Mouse (Mus musculus): ENCODE results near the gene Gna14. TPM values are rescaled to one million over a fixed set of nuclear protein-coding genes. Genes with fewer than 3 reads are reported as not detected.

Gene Gna14
- total RNA-seq (2021): 1 to 10 TPM; 2.0 to 2.3 TPM

DNA sequence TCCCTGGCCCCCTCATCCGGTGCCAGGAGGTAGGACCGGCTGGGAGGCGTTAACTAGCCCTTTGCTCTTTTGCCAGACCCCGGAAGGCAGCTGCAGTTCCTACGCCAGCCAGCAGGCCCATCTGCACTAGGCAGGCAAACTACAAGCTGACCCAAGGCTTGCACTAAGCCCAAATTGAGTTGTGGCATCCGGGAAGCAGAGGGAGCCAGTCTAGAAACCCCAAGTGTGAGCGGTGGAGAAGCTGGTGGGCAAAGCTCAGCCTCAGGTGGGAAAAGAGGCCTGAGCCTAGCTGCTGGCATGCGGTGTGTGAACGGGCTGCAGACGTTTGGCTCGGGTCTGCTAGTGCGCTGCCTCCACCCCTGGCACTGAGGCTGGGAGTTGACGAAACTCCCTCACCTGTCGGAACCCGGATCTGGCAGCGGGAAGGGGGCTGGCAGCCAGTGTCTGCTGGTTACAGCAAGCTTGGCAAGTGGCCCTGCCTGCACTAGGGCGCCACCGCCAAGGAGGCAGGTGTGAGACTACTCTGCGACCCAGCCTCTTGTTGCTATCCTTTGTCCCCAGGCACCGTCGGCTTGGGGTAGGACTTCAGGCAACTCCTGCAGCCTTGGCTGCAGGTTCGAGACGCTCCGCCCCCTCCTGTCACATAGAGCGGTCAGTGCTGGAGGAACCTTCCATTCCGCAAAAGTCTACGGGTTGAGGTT is at the start of gene Gna14:
Gene Gna14, plus strand, starts transcription at position 232 of the 701 bp plus-strand sequence.
- DNase-seq (ENCODE audit: extremely low spot score in 1 of 2, low spot score in 1 of 2): peak in 1 of 2 experiments; percentile 20

DNA sequence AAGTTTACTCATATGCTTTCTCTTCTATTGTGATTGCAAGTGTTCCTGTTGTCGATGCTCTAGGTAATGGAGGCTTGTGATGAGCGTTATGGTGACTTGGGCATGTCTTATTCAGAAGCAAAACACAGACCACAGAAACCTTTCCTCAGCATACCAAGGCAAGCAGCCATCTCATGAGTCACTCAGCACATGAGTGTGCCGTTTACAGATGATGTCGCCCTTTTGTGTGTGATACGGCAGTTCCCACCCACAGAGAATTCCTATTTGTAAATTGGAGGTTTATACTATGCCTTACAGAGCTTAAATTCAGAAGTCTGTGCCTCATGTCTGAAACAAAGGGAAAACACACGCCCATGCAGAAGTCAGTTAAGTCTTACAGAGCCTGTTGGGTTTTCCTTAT is 49.0 kb upstream of the Gna14 start:
- DNase-seq (ENCODE audit: extremely low spot score in 1 of 2, low spot score in 1 of 2): no peak

DNA sequence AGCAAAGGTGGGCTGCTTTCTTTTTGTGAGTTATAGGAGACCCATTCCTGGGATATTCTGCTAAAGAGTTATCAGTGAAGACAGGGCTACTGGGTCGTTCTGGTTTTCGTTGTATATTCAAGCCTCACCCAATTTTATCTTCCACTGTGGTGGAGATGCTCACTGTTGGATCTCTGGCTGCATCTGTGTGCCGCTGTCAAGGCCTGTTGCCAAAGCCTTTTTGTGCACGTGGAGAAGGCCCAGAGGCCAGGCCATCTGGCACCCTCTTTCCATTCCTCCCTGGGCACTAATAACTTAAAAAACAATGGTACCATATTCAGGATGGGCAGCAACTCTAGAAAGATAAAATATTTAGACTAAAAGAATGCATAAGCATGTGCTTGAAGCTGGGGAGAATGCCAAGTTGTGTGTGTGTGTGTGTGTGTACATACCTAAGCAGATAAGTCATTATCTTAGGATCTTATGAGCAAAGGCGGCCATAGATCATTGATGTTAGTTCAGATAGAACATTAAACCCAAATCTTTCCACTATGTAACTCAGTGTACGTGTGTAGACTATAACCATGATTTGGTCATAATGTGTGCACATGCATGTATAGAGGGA is 45.3 kb upstream of the Gna14 start:
- DNase-seq (ENCODE audit: extremely low spot score in 1 of 2, low spot score in 1 of 2): no peak

DNA sequence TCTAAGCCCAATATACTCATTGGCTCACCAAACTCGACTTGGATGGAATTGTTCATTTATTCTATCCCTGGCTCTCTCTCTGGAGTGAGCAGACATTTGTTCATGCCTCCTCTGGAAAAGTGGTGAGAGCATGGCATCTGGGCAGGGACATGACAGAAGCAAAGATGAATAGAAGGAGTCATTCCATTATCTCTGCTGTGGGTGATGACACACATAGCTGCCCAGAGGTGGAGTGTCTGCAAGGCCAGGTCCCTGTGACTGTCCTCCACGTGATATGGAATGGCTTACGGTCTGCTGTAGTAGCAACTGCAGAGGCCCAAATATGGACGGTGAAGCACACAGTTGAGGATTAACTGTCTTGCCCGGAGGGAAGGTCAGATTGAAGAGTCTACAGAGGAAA is 41.2 kb upstream of the Gna14 start:
- no peak for DNase-seq (ENCODE audit: extremely low spot score in 1 of 2, low spot score in 1 of 2)

DNA sequence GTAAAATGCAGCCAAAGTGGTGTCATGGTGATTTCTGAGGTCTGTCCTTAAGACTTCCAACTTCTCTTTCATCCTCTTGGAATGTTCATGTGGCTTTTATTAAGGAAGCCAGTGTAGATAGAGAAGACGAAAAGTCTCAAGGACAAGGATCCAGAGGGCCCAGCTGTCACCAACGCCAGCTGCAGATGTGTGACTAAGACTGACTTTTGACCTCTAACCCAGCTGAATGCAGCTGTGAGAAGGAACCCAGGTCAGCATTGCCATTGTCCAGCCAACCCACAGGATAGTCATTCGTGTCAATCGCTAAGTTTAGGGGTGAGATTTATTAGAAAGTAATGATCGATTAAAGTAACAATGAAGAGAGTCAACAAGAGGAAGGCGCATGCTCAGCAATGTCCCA is 32.5 kb upstream of the Gna14 start:
- DNase-seq (ENCODE audit: extremely low spot score in 1 of 2, low spot score in 1 of 2): no peak

DNA sequence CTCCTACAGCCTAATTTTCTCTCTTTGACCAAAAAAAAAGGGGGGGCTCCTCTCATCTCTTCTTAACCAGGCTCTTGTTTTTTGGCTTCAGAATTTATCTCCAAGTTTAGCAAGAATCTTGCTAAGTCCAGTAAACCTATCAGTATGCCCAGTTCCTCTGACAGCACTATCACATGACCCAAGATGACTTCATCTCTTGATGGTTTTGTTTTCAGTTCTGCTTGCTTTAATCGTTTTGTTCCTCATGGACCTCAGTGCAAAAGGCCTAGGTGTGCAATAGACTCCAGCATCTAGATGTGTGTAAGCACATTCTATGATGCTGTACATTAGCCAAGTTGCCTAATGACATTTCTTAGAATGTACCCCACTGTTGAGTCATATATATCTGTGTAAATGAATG is 27.8 kb upstream of the Gna14 start:
- DNase-seq (ENCODE audit: extremely low spot score in 1 of 2, low spot score in 1 of 2): no peak

DNA sequence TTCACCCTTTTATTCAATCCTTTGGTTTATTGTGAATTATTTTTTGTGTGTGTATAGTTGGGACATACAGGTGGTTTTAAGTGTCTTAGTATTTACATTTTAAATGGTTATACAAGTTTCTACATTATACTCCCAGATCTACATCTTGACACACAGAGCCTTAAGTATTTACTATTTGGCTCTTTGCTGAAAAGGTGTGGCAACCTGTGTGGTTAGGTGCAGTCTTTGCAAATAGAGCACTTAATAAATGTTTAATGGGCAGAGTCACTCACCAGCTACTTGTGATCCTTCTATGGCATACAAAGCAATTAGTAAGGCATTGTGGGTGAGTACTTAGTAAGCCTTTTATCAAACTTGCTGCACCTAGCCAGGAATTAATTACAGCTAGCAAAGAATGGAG is 24.3 kb upstream of the Gna14 start:
- DNase-seq (ENCODE audit: extremely low spot score in 1 of 2, low spot score in 1 of 2): no peak

DNA sequence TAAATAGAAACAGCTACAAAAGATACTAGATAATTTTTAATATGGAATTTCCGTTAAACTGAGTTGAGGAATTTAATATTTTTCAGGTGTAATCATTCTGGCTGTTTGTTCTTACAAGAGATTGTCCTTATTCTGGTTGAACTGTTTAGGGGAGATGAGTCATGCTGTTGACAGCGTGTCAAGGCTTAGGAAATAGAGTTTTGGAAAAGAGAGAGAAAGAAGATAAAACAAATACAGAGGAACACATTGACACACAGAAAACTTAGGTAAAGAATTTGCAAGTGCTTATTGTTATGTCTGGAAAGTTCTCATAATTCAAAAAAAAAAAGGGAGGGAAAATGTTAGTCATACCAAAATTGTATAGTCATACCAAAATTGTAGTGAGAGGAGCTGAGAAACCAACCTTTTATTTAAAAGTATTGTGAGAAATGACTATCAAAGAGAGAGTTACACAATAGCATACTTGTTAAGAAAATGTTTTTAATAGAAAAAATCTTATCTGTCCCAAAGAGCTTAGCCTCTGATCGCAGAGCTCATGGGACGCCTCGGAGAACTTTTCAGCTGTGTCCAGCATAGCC is 17.4 kb upstream of the Gna14 start:
- no peak for DNase-seq (ENCODE audit: extremely low spot score in 1 of 2, low spot score in 1 of 2)

DNA sequence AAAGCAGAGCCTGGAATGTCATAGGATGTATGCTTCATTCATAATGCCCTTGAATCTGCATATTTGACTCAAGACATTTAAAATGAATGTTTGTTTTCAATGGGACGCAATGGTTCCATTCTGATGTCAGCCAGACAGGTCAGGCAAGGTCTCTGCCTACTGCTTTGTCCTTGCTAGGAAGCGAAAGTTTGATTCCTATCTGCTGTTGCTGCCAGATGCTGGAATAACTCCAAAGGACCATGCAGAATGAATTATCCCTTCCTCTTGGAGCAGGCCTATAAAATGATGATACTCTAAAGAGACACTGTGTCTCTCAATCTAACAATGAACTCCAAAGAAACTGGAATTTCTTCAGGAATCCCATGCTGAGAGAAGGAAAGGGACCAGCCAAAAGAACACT is 10.0 kb upstream of the Gna14 start:
- DNase-seq (ENCODE audit: extremely low spot score in 1 of 2, low spot score in 1 of 2): no peak

DNA sequence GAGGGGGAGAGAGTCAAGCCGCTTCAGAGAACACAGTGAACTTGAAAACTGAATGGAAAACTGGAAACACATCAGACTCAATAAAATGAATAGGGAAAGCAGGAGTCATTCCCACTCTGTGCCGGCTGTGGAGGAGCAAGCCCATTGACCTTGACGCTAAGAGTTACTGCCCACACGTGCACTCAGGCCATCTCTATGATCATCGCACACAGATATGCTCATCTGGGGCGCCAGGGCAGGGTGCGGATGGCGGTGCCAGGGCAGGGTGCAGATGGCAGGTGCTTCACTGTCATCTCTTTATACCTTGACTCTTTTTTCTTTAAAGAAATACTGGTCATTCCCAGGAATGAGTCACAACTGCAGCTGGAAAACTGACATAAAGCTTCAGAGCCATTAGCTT is 4.2 kb upstream of the Gna14 start:
- no peak for DNase-seq (ENCODE audit: extremely low spot score in 1 of 2, low spot score in 1 of 2)

DNA sequence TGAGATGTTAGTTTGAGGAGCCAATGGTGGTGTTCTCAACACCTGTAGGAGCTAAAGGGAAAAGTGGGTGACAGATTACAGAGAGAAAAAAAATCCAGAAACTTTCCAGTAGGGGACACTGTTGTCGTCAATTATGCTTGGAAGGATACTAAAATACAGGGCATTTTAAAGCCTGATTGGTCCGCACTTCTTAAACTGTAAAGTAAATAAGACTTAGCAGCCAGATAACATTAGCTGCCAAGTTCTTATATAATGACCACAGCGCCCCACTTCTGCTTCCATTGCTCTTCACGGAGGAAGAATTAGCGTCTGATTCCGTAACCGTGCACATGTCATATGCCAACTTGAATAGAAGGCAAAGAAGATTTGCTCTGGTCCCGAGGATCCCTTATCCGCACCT is 683 bp upstream of the Gna14 start:
- DNase-seq (ENCODE audit: extremely low spot score in 1 of 2, low spot score in 1 of 2): no peak

DNA sequence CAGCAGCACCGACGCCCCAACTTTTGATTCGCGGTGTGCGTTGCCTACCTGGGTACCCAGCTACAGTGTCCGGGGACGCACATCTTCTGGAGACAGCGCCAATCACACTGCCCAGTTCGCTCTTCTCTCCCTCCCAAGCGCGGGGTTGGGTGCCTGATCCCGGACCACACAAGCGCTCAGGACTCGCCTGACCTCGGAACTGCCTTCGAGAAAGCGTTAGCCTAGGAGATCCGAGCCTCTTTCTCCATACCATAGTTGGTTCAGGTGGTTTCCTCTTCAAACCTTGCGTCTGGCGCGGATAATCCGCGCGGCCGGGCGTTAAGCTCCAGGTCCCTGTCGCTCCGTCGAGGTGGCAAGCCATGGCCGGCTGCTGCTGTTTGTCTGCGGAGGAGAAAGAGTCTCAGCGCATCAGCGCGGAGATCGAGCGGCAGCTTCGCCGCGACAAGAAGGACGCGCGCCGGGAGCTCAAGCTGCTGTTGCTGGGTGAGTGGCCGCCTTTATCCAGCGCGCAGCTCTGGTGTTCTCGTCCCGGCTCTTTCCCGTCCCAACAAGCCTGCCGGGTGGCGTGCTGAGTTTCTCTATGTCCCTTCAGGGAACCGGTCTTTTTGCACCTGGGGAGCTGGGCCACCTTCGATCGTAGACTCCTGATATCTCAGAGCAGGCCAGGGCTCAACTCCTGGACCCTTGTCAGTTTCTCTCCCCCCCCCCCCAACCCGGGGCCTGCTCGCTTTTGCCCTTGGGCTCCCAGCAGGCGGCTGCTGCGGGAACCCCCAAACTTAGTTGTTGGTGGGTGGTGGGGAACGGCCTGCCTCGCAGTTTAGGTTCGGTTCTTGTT is 990 bp downstream of the Gna14 start:
- DNase-seq (ENCODE audit: extremely low spot score in 1 of 2, low spot score in 1 of 2): peak in 1 of 2 experiments; percentile 17

DNA sequence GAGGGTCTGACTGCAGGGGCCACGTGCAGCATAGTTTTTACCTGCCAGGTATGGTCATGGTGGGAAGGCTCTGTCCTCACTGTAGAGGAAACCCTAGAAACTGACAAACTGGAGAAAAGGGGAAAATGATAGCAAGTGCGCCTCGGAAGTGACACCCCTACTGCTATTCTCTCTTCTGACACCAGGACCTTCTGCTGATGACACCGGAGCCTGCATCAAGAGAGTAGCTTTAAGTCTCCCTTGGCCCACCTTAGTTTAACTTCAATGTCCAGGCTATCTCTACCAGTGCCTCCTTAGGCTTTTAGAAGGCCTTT is 1.6 kb downstream of the Gna14 start:
- DNase-seq (ENCODE audit: extremely low spot score in 1 of 2, low spot score in 1 of 2): no peak

DNA sequence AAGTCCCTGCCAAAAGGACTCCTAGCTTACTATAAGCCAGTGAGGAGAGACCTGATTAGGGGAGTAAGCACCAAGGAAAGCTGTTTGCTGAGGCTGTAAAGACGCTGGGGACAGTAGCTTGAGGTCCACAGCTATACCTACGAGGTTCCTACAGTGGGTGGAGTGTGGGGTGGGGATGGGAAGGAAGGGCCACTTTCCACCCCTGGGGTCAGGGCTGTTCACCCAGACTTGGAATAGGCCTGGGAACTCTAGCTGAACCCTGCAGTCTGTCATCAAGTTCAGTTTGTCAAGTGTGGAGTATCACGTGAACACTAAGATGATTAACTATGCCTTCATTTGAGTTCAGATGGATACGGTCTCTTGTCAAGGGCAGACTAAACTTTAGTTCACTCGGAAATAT is 2.3 kb downstream of the Gna14 start:
- no peak for DNase-seq (ENCODE audit: extremely low spot score in 1 of 2, low spot score in 1 of 2)

DNA sequence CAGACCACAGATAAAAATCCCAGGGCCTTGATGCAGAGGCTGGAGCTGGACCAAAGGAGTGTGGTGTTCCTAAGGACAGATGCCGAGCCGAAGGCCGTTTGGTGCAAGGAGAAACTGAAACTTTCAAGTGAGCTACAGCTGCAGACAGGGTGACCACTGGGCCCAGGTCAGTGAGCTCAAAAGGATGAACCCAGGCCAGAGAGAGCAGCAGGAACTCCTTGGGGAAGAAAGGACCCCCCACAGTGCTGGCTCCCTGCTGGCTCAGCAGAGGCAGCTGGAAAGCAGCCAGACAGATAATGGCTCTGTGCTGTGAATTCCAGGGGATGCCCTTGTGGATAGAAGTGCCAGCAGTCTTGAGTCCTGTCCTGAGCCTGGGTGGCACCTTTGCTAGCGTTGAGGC is 3.7 kb downstream of the Gna14 start:
- no peak for DNase-seq (ENCODE audit: extremely low spot score in 1 of 2, low spot score in 1 of 2)

DNA sequence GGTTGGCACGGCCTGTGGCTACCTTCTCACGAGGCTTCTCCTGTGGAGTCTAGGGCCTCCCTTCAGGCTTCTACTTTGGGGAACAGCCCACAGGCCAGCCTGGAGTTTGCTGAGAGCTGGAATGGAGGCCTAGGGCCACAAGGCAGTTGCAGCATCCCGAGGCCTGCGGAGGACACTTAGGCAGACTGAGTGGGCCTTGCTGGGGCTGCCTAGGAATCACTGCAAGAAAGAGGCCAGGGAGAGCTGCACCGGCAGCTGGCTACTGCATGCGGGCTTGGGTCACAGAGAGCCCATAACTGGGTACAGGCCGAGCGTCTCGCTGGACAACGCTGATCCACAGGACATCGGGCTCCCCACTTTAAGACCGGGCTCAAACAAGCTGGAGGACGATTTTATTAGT is 4.3 kb downstream of the Gna14 start:
- no peak for DNase-seq (ENCODE audit: extremely low spot score in 1 of 2, low spot score in 1 of 2)

DNA sequence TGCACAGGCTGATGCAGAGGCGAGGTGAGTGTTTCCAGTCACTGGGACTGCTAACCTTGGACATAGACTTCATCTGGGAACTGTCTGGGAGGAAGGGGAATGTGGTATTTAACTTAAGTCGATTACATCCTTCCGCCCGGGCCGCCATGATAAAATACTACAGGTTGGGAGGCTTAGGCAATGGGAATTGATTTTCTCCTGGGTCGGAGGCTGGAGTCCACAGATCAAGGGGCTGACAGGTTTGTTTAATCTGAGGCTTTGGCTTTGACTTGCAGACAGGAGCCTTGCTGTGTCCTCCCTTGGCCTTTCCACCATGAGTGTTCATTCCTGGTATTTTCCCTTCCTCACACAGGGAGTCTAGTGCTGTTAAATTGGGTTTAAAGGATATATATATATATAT is 5.8 kb downstream of the Gna14 start:
- no peak for DNase-seq (ENCODE audit: extremely low spot score in 1 of 2, low spot score in 1 of 2)

DNA sequence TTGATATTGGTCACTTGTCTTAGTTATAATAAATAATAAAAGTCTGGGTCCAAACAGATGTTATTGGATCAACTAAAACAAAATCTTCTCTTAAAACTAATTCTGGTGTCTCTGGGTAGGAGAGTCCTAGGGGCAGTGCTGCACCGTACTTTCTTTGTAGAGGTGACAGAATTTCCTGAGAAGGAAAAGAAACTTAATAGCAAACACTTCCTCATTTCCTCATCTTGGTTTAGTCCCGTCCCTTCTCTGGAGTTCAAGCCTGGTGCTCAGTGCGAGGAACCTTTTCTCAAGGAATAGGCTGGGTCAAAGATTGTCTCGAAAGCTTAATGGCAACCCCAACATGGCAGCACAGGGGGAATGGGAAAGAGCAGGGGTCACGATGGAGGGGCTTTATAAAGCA is 7.8 kb downstream of the Gna14 start:
- no peak for DNase-seq (ENCODE audit: extremely low spot score in 1 of 2, low spot score in 1 of 2)

DNA sequence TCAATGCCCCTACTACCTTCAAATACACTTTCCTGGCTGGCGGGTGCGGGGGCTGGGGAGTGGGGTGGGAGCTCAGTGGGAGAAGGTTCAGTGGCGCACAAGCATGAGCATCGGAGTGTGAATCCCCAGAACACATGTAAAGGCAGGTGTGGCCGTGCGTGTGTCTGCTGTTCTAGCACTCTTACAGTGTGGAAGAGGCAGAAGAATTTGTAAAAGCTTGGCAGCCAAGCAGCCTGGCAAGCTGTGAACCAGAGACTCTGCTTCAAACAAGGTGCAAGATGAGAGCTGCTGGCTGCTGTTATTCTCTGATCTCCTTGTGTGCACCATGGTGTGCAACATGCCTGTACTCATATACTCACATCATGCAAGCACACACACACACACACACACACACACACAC is 11.1 kb downstream of the Gna14 start:
- DNase-seq (ENCODE audit: extremely low spot score in 1 of 2, low spot score in 1 of 2): no peak

DNA sequence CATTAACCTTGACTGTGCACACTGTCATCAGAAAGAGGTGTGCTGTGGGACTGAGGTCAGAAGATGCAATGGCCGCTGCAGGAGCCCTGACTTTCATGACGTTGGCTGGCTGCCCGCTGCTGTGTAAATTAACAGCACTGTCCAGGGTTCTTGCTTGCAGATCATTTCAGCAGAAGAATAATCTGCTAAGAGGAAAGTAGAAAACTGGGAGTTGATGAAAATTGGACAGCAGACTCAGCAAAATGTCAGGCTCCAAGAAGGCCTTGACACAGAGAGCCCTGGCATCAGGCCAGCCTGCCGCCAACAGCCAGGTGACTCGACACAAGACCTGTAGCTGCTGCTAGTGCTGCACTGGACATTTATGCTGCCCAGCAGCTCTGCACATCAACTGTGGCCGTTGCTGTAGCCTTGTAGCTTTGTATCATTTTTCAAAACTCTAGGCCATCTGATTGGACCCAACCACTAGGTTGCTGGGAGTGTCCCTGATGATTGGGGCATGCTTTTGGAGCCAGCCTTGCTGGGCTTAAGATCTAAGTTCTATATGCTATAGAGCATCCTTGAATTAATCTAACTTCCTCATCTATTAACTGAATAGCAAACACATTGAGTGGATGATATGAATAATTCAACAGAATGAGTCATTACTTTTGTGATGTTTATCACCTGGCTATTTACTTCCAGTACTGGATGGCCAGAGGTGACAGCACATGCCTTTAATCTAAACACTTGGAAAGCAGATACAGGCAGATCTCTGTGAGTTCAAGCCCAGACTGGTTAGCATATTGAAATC is 12.5 kb downstream of the Gna14 start:
- DNase-seq (ENCODE audit: extremely low spot score in 1 of 2, low spot score in 1 of 2): no peak

DNA sequence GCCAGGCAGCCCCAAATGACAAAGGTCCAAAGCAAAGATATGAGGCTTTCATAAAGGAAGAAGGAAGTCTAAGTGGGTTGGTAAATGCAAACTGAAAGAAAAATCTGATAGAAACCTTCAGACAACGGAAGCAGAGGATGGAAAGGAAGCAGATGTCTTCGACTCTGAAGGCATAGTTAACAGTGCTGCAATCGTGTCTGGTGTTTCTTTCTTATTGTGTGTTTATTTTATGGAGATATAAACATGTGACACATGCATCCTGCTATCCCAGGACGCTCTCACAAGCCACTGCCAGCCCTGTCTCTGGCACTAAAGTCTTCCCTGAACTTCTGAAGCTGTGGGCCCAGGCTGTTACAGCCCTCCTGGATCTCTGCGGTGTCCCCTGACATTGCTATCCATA is 13.2 kb downstream of the Gna14 start:
- DNase-seq (ENCODE audit: extremely low spot score in 1 of 2, low spot score in 1 of 2): no peak
